Mouse (Mus musculus): ENCODE results near the gene H2-DMb1.

DNA sequence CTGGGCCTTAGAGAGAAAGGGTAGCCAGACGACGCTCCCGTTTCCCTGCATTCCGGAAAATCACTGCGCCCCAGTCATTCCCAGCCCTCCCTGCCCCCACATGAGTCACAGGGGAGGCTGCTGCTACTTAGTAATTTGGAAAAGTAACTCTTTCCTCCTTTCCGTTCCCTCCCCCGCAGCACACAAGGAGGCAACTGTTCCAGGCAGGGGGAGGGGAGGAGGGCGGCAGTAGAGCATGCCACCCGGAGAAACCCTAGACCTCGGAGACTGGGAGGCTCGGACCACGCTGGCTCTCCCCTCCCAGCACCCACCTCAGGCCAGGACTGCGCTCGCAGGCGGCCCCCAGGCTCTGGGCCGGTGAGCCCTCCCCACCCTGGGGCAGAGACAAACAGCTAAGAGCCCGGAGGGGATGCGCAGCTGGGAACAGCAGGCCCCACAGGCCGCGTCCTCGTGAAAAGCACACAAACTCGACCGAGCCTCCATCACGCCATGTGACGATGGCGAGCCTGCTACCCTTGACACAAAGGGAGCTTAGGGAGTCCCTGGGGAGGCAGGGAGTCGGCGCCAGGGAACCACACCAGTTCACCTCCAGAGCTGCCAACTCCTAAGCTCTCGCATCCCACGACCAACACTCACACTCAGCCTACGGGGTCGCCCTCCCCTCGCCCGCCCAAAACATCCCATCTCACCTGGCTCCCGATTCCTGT is 31.5 kb upstream of the H2-DMb1 start:
- TF ChIP-seq EP300 (IDR thresholded peaks at IDR 0.05; ENCODE audit: low read depth) (no peak), CTCF (IDR thresholded peaks at IDR 0.05; ENCODE audit: low read depth) (no peak)

Measured in liver, embryonic 14.5 days (tissue).